Mouse (Mus musculus) MEL (cell line): ENCODE results near the gene Tfe3. TPM values are rescaled to one million over a fixed set of nuclear protein-coding genes. Genes with fewer than 3 reads are reported as not detected.
A peak's percentile ranks its signal among the peaks of the same experiment; 100 is the strongest.

Source experiments
- DNase-seq: peaks from one replicate; pipeline ENCODE4 v3.0.0; 2011; ENCODE audit warnings: low read depth, low spot score
- H3K27ac ChIP-seq: 2 replicates; pipeline ENCODE4 v1.5.1; 2012; ENCODE audit warnings: low read depth, mild to moderate bottlenecking, control low read depth, low read length, moderate library complexity; ENCODE audit not compliant: control insufficient read depth
- H3K27me3 ChIP-seq, 2 experiments: fragments of 150-350 bp in 1 of 2; sonication (generic) in 1 of 2; 2 replicates each; pipeline ENCODE4 v1.6.1; 2012; ENCODE audit warnings: low read length in 2 of 2, mild to moderate bottlenecking in 2 of 2, improper control_type of control experiment in 1 of 2, moderate library complexity in 1 of 2; ENCODE audit not compliant: insufficient read depth in 2 of 2, control insufficient read depth in 1 of 2
- H3K36me3 ChIP-seq, 2 experiments: 2 replicates each; pipeline ENCODE4 v1.6.1; 2012 to 2014; ENCODE audit warnings: low read length in 2 of 2, improper control_type of control experiment in 1 of 2, inconsistent platforms in 1 of 2, mild to moderate bottlenecking in 1 of 2; ENCODE audit not compliant: insufficient read depth in 2 of 2, control insufficient read depth in 1 of 2
- H3K4me1 ChIP-seq, 2 experiments: fragments of 150-350 bp in 1 of 2; sonication (generic) in 1 of 2; 2 replicates each; pipeline ENCODE4 v1.6.1; 2012; ENCODE audit warnings: low read length in 2 of 2, improper control_type of control experiment in 1 of 2, mild to moderate bottlenecking in 1 of 2; ENCODE audit not compliant: insufficient read depth in 2 of 2, control insufficient read depth in 1 of 2
- H3K4me3 ChIP-seq, 2 experiments: fragments of 150-350 bp in 1 of 2; sonication (generic) in 1 of 2; 2 replicates each; pipeline ENCODE4 v1.5.1; 2012; ENCODE audit warnings: low read depth in 2 of 2, low read length in 2 of 2, mild to moderate bottlenecking in 2 of 2, moderate library complexity in 2 of 2, control low read depth in 1 of 2, improper control_type of control experiment in 1 of 2; ENCODE audit not compliant: control insufficient read depth in 1 of 2, insufficient read depth in 1 of 2
- H3K79me2 ChIP-seq: 2 replicates; pipeline ENCODE4 v1.6.1; 2012; ENCODE audit warnings: mild to moderate bottlenecking, low read length, moderate library complexity; ENCODE audit not compliant: control insufficient read depth, poor library complexity, insufficient read depth
- H3K9ac ChIP-seq: 2 replicates; pipeline ENCODE4 v1.6.1; 2012; ENCODE audit warnings: low read depth, mild to moderate bottlenecking, control low read depth, low read length, moderate library complexity; ENCODE audit not compliant: control insufficient read depth, poor library complexity, severe bottlenecking
- H3K9me3 ChIP-seq: fragments of 150-350 bp; sonication (generic); replicated peaks from 2 replicates; pipeline ENCODE4 v1.6.1; 2012; ENCODE audit warnings: mild to moderate bottlenecking, low read length, improper control_type of control experiment, moderate library complexity; ENCODE audit not compliant: insufficient read depth
- BHLHE40 ChIP-seq: IDR thresholded peaks from 2 replicates; pipeline ENCODE4 v1.6.1; 2012; ENCODE audit warnings: low read depth, mild to moderate bottlenecking, inconsistent platforms, low read length, improper control_type of control experiment, borderline replicate concordance
- CTCF ChIP-seq, 3 experiments: IDR thresholded peaks in 2 of 3; conservative IDR thresholded peaks in 1 of 3; 2 replicates each; pipeline ENCODE4 v1.5.1; 2011 to 2012; ENCODE audit warnings: low read length in 3 of 3, low read depth in 2 of 3, mild to moderate bottlenecking in 2 of 3, improper control_type of control experiment in 1 of 3, inconsistent platforms in 1 of 3, mixed read lengths in 1 of 3, moderate library complexity in 1 of 3; ENCODE audit not compliant: control insufficient read depth in 1 of 3, insufficient read depth in 1 of 3, poor library complexity in 1 of 3, severe bottlenecking in 1 of 3
- E2F4 ChIP-seq: IDR thresholded peaks from 2 replicates; pipeline ENCODE4 v1.6.1; 2011; ENCODE audit warnings: low read depth, low read length, improper control_type of control experiment, borderline replicate concordance
- ELF1 ChIP-seq: IDR thresholded peaks from 2 replicates; pipeline ENCODE4 v1.6.1; 2014; ENCODE audit warnings: low read depth, mild to moderate bottlenecking, inconsistent platforms, low read length, improper control_type of control experiment, moderate library complexity
- ETS1 ChIP-seq: IDR thresholded peaks from 2 replicates; pipeline ENCODE4 v1.6.1; 2012; ENCODE audit warnings: low read depth, mild to moderate bottlenecking, inconsistent platforms, low read length, improper control_type of control experiment, moderate library complexity
- GATA1 ChIP-seq: IDR thresholded peaks from 2 replicates; pipeline ENCODE4 v1.6.1; 2011; ENCODE audit warnings: low read depth, low read length, improper control_type of control experiment
- HCFC1 ChIP-seq: IDR thresholded peaks from 2 replicates; pipeline ENCODE4 v1.6.1; 2012; ENCODE audit warnings: low read depth, mild to moderate bottlenecking, inconsistent platforms, low read length, improper control_type of control experiment, moderate library complexity
- JUND ChIP-seq: IDR thresholded peaks from 2 replicates; pipeline ENCODE4 v1.6.1; 2011; ENCODE audit warnings: low read depth, mild to moderate bottlenecking, improper control_type of control experiment, low read length
- KAT2A ChIP-seq: conservative IDR thresholded peaks from 2 replicates; pipeline ENCODE4 v1.6.1; 2012; ENCODE audit warnings: low read depth, low read length, improper control_type of control experiment, inconsistent platforms
- MAFK ChIP-seq: IDR thresholded peaks from 2 replicates; pipeline ENCODE4 v1.6.1; 2011; ENCODE audit warnings: low read depth, mild to moderate bottlenecking, low read length, improper control_type of control experiment, borderline replicate concordance
- MAX ChIP-seq: IDR thresholded peaks from 2 replicates; pipeline ENCODE4 v1.6.1; 2011; ENCODE audit warnings: low read length, improper control_type of control experiment
- MAZ ChIP-seq: IDR thresholded peaks from 2 replicates; pipeline ENCODE4 v1.6.1; 2012; ENCODE audit warnings: low read depth, mild to moderate bottlenecking, inconsistent platforms, low read length, improper control_type of control experiment
- MYB ChIP-seq: IDR thresholded peaks from 2 replicates; pipeline ENCODE4 v1.6.1; 2011; ENCODE audit warnings: mild to moderate bottlenecking, low read depth, low read length, improper control_type of control experiment
- NELFE ChIP-seq: IDR thresholded peaks from 2 replicates; pipeline ENCODE4 v1.6.1; 2011; ENCODE audit warnings: low read depth, low read length, improper control_type of control experiment
- NRF1 ChIP-seq: IDR thresholded peaks from 2 replicates; pipeline ENCODE4 v1.6.1; 2014; ENCODE audit warnings: low read depth, mild to moderate bottlenecking, inconsistent platforms, low read length, improper control_type of control experiment, moderate library complexity; ENCODE audit not compliant: poor library complexity, insufficient read depth, severe bottlenecking
- POLR2AphosphoS2 ChIP-seq: IDR thresholded peaks from 2 replicates; pipeline ENCODE4 v1.6.1; 2011; ENCODE audit warnings: low read length, improper control_type of control experiment
- POLR2AphosphoS5 ChIP-seq: IDR thresholded peaks from 2 replicates; pipeline ENCODE4 v1.6.1; 2012; ENCODE audit warnings: low read depth, borderline replicate concordance, mild to moderate bottlenecking, inconsistent platforms, low read length, moderate library complexity, mixed read lengths
- RAD21 ChIP-seq: IDR thresholded peaks from 2 replicates; pipeline ENCODE4 v1.6.1; 2011; ENCODE audit warnings: mild to moderate bottlenecking, low read depth, low read length, improper control_type of control experiment
- RCOR1 ChIP-seq: IDR thresholded peaks from 2 replicates; pipeline ENCODE4 v1.6.1; 2012; ENCODE audit warnings: low read depth, mild to moderate bottlenecking, inconsistent platforms, low read length, improper control_type of control experiment
- TBP ChIP-seq: IDR thresholded peaks from 2 replicates; pipeline ENCODE4 v1.8.0; 2011; ENCODE audit warnings: low read depth, low read length, improper control_type of control experiment
- USF2 ChIP-seq, 2 experiments: IDR thresholded peaks; 2 replicates each; pipeline ENCODE4 v1.6.1; 2011 to 2012; ENCODE audit warnings: improper control_type of control experiment in 2 of 2, low read length in 2 of 2, borderline replicate concordance in 1 of 2, inconsistent platforms in 1 of 2, low read depth in 1 of 2, mild to moderate bottlenecking in 1 of 2; ENCODE audit not compliant: insufficient read depth in 1 of 2
- ZC3H11A ChIP-seq: IDR thresholded peaks from 2 replicates; pipeline ENCODE4 v1.6.1; 2012; ENCODE audit warnings: low read depth, mild to moderate bottlenecking, inconsistent platforms, low read length, improper control_type of control experiment
- ZKSCAN1 ChIP-seq: IDR thresholded peaks from 2 replicates; pipeline ENCODE4 v1.6.1; 2012; ENCODE audit warnings: low read depth, mild to moderate bottlenecking, inconsistent platforms, low read length, improper control_type of control experiment, moderate library complexity
- ZMIZ1 ChIP-seq: IDR thresholded peaks from 2 replicates; pipeline ENCODE4 v1.6.1; 2012; ENCODE audit warnings: low read depth, mild to moderate bottlenecking, inconsistent platforms, low read length, improper control_type of control experiment, moderate library complexity
- ZNF384 ChIP-seq: IDR thresholded peaks from 2 replicates; pipeline ENCODE4 v1.6.1; 2012; ENCODE audit warnings: low read depth, mild to moderate bottlenecking, inconsistent platforms, low read length, improper control_type of control experiment
- polyA plus RNA-seq, 2 experiments: library from polyadenylated mRNA; stranded (reverse) in 1 of 2; unstranded in 1 of 2; fragments of >175 nt in 1 of 2; fragments of >200 nt in 1 of 2; gene quantifications; 2 replicates each; pipeline versions ENCODE4 v1.2.1 to v1.2.4; 2012; ENCODE audit warnings: low replicate concordance in 2 of 2, low read depth in 1 of 2; ENCODE audit not compliant: insufficient read length in 2 of 2, insufficient read depth in 1 of 2, missing spikeins in 1 of 2
- total RNA-seq: library from RNA; depleted of rRNA; stranded (reverse); fragments of 300-350 nt; gene quantifications from 2 replicates; pipeline ENCODE4 v1.2.3, GENCODE M21; 2012

The Tfe3 gene
- total and polyA plus RNA-seq, 3 experiments = 20.6 to 64.7 TPM; not detected in 1

DNA sequence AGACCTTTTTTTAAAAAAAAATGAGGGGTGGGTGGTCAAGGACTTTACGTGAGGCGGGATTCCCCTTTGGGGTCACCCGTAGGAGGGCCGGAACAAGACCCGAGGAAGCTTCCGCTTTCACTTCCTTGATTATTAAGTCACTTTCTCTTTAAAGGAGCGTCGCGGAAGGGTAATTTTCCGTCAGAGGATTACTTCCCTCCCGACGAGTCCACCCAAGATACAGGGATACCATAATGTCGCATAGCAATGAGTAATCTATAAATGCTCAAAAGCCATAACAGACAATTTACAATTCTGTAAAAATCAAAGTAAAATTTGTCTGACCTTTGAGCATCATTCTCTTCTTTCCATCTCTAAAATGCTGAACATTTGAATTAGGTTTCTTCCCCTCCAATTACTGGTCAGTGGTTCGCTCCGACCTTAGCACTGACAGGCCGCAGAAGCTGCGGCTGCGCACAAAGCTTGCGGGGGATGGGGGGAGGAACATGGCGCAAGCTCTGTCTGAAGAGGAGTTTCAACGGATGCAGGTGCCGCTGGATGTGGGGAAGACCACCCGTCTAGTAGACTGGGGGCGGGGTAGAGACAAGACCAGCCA is 27.3 kb downstream of the Tfe3 start, which contains the start of gene Gripap1 (continued):
- TF ChIP-seq ELF1 (peak; percentile 93), ZKSCAN1 (no peak), MAFK (no peak), USF2 (IDR thresholded peaks at IDR 0.05; ENCODE audit: borderline replicate concordance in 1 of 2, insufficient read depth in 1 of 2, low read depth in 1 of 2, low read length in 2 of 2) (no peak), ZC3H11A (no peak), CTCF (IDR thresholded peaks at IDR 0.05 in 2 of 3, conservative IDR thresholded peaks at IDR 0.05 in 1 of 3; ENCODE audit: control insufficient read depth in 1 of 3, insufficient read depth in 1 of 3, low read depth in 2 of 3, low read length in 3 of 3, poor library complexity in 1 of 3, severe bottlenecking in 1 of 3) (no peak), POLR2AphosphoS2 (peak; percentile 87), RCOR1 (peak; percentile 50; the same call in 1 of the 2 replicates), HCFC1 (peak; percentile 85), ZNF384 (0 out of 2 replicates have a peak, but pooled peaks have one; percentile 16), KAT2A (peak; percentile 66), POLR2AphosphoS5 (no peak), BHLHE40 (peak; percentile 58; the same call in 1 of the 2 replicates), NRF1 (peak; percentile 89), GATA1 (no peak), MYB (no peak), JUND (no peak), TBP (peak; percentile 89), NELFE (peak; percentile 93), RAD21 (no peak), ETS1 (peak; percentile 61), MAX (peak; percentile 54; the same call in 1 of the 2 replicates)

DNA sequence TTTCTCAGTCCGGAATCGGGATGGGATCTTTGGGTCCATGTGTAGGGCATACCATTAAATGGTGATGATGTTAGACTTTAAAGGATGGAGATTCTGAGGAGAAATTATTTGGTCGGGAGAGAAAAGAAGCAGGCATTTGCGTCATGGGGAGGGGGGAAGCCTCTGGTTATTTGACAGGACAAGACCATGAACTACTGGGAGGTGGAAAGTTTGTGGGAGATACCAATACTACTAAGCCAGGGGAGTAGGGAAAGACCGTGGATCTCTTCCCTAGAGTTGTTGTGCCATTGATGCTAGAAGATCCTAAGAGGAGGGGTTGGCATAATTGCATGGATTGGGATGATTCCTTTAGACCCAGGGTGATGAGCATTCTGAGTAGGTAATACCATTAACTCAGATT is 27.9 kb downstream of the Tfe3 start:
- H3K79me2 ChIP-seq = peaks cover 12% of the 10 kb centered on the region
- peak overlapping the region; percentile 85 for H3K9ac ChIP-seq
- H3K4me3 ChIP-seq = peak overlapping the region; percentile 70 to 85
- H3K27ac ChIP-seq = peak overlapping the region; percentile 68
- no peak for TF ChIP-seq HCFC1
- no peak for TF ChIP-seq MAZ
- TF ChIP-seq E2F4 = no peak
- no peak for TF ChIP-seq ZMIZ1
- H3K9me3 ChIP-seq = no peaks in the 10 kb centered on the region
- H3K27me3 ChIP-seq = no peaks in the 10 kb centered on the region
- DNase-seq = peak; percentile 51
- H3K4me1 ChIP-seq = peaks cover 3 to 15% of the 10 kb centered on the region in 2 experiments; a peak in 3 of 4 replicates
- peaks cover 0 to 17% of the 10 kb centered on the region in 2 experiments; a peak in 2 of 4 replicates for H3K36me3 ChIP-seq
